In genomic region chr13:51813621-51814615, GRCm38 (mm10) we compare ENCODE assay signal across 10 mouse cellular contexts. TPM values are rescaled to one million over a fixed set of nuclear protein-coding genes. Genes with fewer than 3 reads are reported as not detected.
DNase-seq lines count a peak whose midpoint lies in the region; ATAC-seq lines count a peak whose summit lies in the region.
"Had no signal": no experiment of that assay in that cellular context is flagged by ENCODE, and none has a peak within 500 bp of the region (broad histone marks: within the 10 kb centered on the region; RNA-seq: fewer than 3 reads in every experiment).

No protein-coding gene starts in this region.

- H3K4me1 ChIP-seq in embryonic facial prominence, embryonic 11.5 days (ENCODE audit: control insufficient read depth, insufficient read depth, low read length) = no peaks in the 10 kb centered on the region
- H3K4me1 ChIP-seq: limb, embryonic 15.5 days had no signal

- 59% methylated on average over 10 of the region's 10 CpGs for WGBS in embryonic facial prominence, embryonic 11.5 days

- no peak overlapping the region for H3K4me3 ChIP-seq in embryonic facial prominence, embryonic 11.5 days (ENCODE audit: low read depth, low read length)
- H3K4me3 ChIP-seq: limb, embryonic 15.5 days had no signal

- H3K36me3 ChIP-seq in embryonic facial prominence, embryonic 11.5 days (replicated peaks; ENCODE audit: control insufficient read depth, insufficient read depth, low read depth, low read length) = no peaks in the 10 kb centered on the region
- H3K36me3 ChIP-seq: limb, embryonic 15.5 days had no signal

- no peak overlapping the region for H3K9ac ChIP-seq in embryonic facial prominence, embryonic 11.5 days (replicated peaks; ENCODE audit: low read length)
- H3K9ac ChIP-seq: limb, embryonic 15.5 days had no signal

- H3K9me3 ChIP-seq in embryonic facial prominence, embryonic 11.5 days (replicated peaks; ENCODE audit: control insufficient read depth, low read length) = no peaks in the 10 kb centered on the region
- H3K9me3 ChIP-seq: limb, embryonic 15.5 days had no signal

- H3K27me3 ChIP-seq in embryonic facial prominence, embryonic 11.5 days (ENCODE audit: control insufficient read depth, insufficient read depth, low read length) = no peaks in the 10 kb centered on the region
- H3K27me3 ChIP-seq: limb, embryonic 15.5 days had no signal

- no peak overlapping the region for H3K4me2 ChIP-seq in embryonic facial prominence, embryonic 11.5 days (ENCODE audit: low read depth, low read length)
- H3K4me2 ChIP-seq: limb, embryonic 15.5 days had no signal

- no peak for ATAC-seq in embryonic facial prominence, embryonic 11.5 days (replicated peaks; ENCODE audit: insufficient number of reproducible peaks, low FRiP score, low TSS enrichment, low read depth)
- peak; percentile 79 for ATAC-seq in megakaryocyte progenitor cell, adult 5-6 weeks (replicated peaks; ENCODE audit: poor library complexity)

- DNase-seq in 3T3-L1 (ENCODE audit: low read depth, low spot score) (peak; percentile 26), A20 (ENCODE audit: low read depth, low spot score) (peak; percentile 37)
- DNase-seq in embryonic facial prominence, embryonic 11.5 days (ENCODE audit: low spot score) = peak; percentile 62
- no peak for DNase-seq in ovary, postnatal 36 days (ENCODE audit: low spot score)
- DNase-seq in kidney, postnatal 14 days = no peak
- DNase-seq in urinary bladder, postnatal 25 days (ENCODE audit: low spot score) = no peak
- DNase-seq in gastrocnemius, postnatal 4 days (ENCODE audit: low spot score in 2 of 2) = no peak
- DNase-seq: right cerebral cortex, postnatal 25 days had no signal

- no peak overlapping the region for H3K27ac ChIP-seq in embryonic facial prominence, embryonic 11.5 days (replicated peaks; ENCODE audit: low read depth, low read length)
- H3K27ac ChIP-seq: limb, embryonic 15.5 days had no signal

RNA-seq across cellular contexts. Expression of gene Sema4d, which starts 20.4 kb away (rescaled TPM):
- 5.4 and 6.7 TPM in 2 replicates for polyA plus RNA-seq in embryonic facial prominence, embryonic 11.5 days (2014; fragmentation: Nextera tagmentation; extraction: Ambion mirVana)
- 25.4 and 27.1 TPM in 2 replicates for total RNA-seq in megakaryocyte progenitor cell, adult 5-6 weeks (2015)
- 8.6 and 10.7 TPM in 2 replicates for total RNA-seq in megakaryocyte progenitor cell, adult 5-6 weeks (2017)
- 10 to 100 TPM; 75.1 to 92.5 TPM for total RNA-seq in gastrocnemius, postnatal 4 days (2021)

RNA-seq across cellular contexts. Expression of gene Gadd45g, which starts 32.6 kb away (rescaled TPM):
- 57.1 and 62.0 TPM in 2 replicates for polyA plus RNA-seq in embryonic facial prominence, embryonic 11.5 days (2014; fragmentation: Nextera tagmentation; extraction: Ambion mirVana)
- total RNA-seq in megakaryocyte progenitor cell, adult 5-6 weeks (2015) = 1.8 and 2.6 TPM in 2 replicates
- 2.5 and 2.6 TPM in 2 replicates for total RNA-seq in megakaryocyte progenitor cell, adult 5-6 weeks (2017)
- total RNA-seq in gastrocnemius, postnatal 4 days (2021) = 10 to 100 TPM; 11.6 to 13.3 TPM

Comparison
In these comparisons a context has a peak if more than half of its experiments do, and no peak if none do; other contexts are left out.
1. DNase-seq: peak in 3T3-L1 (single experiment), A20 (single experiment) and embryonic facial prominence, embryonic 11.5 days (single experiment); none in ovary, postnatal 36 days (single experiment), kidney, postnatal 14 days (single experiment), urinary bladder, postnatal 25 days (single experiment) and gastrocnemius, postnatal 4 days (0 of 2).